Mouse (Mus musculus): ENCODE measurements at regions not wholly inside any gene's neighbourhood (a gene's known extent, or its start where the extent isn't known, plus 50 kb on each side); places are given as distances from the start of the nearest gene placed in this dataset.

- TF ChIP-seq POLR2A (IDR thresholded peaks at IDR 0.05; ENCODE audit: extremely low read depth, insufficient read depth, low read length) (no peak), CTCF (IDR thresholded peaks at IDR 0.05; ENCODE audit: extremely low read depth, insufficient read depth, low read length) (no peak)
Observed at GRCm38 (mm10) chr14:17484866-17485265, 175.2 kb upstream of the Thrb start.

Data from cortical plate, adult 2 months (tissue).